In the genomic region with DNA sequence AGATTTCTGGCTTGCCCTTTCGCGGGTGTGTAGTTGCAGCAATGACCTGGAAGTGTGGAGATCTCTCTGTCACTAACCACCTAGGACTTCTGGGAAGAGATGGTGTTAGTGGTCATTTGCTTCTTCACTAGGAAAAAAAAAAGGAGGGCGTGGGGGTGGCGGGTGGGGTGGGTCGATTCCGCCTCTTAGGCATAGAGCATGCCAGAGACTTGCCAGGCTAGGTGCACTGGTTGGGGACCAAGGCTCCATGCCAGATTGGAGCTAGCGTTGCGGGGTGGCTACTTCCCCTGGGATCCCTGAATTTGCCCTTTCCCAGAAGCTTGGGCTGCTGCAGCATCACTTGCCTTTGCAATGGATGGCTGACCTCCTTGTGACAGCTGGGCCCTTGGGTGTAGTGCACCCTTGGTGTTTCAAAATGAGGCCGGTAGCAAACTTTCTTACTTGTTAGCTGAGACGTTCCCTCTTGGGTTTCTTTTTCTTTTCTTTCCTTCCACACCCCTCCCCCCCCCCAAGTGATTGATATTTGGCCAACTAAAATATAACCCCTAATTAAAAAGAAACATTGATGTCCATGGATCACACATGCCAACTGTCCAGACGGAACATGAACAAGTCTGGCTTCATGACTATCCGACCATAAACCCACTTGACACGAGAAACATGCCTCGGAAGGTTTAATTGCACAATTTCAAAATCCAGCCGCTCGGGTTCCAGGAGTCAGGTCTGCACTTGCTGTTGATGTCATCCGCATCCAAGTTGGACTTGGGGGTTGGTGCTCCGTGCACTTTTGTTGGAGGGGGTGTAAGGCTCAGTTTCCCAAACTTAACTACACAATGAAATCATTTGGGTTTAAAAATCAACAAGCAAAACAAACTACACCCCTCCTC, we compare ENCODE assay signal across 8 mouse cellular contexts. TPM values are rescaled to one million over a fixed set of nuclear protein-coding genes. Genes with fewer than 3 reads are reported as not detected.
A peak's percentile ranks its signal among the peaks of the same experiment; 100 is the strongest.
DNase-seq lines count a peak whose midpoint lies in the region; ATAC-seq and TF ChIP-seq lines count a peak whose summit lies in the region.

No protein-coding gene starts in this region.

- no peak overlapping the region for H3K27ac ChIP-seq in neural tube, embryonic 11.5 days (ENCODE audit: low read depth, low read length)
- H3K27ac ChIP-seq in forebrain, embryonic 15.5 days (replicated peaks) = no peak overlapping the region

- no peaks in the 10 kb centered on the region for H3K9me3 ChIP-seq in neural tube, embryonic 11.5 days (ENCODE audit: control insufficient read depth, low read length)
- no peaks in the 10 kb centered on the region for H3K9me3 ChIP-seq in forebrain, embryonic 15.5 days

- H3K4me3 ChIP-seq in neural tube, embryonic 11.5 days (ENCODE audit: low read depth, low read length) = peak overlapping the region; percentile 47
- H3K4me3 ChIP-seq in forebrain, embryonic 15.5 days = peak overlapping the region; percentile 59
- peak overlapping the region; percentile 72 for H3K4me3 ChIP-seq in myocyte

- H3K4me2 ChIP-seq in neural tube, embryonic 11.5 days (ENCODE audit: low read depth) = peak overlapping the region; percentile 94
- H3K4me2 ChIP-seq in forebrain, embryonic 15.5 days (replicated peaks) = peak overlapping the region; percentile 99
- H3K4me2 ChIP-seq in myocyte (ENCODE audit: low read depth) = peak overlapping the region; percentile 89

- H3K36me3 ChIP-seq in neural tube, embryonic 11.5 days (ENCODE audit: control insufficient read depth, insufficient read depth, low read length) = no peaks in the 10 kb centered on the region
- H3K36me3 ChIP-seq in forebrain, embryonic 15.5 days = no peaks in the 10 kb centered on the region
- H3K36me3 ChIP-seq in myocyte (ENCODE audit: control insufficient read depth, insufficient read depth) = no peaks in the 10 kb centered on the region

- no peak for TF ChIP-seq POLR2A in myocyte (IDR thresholded peaks at IDR 0.05; ENCODE audit: insufficient read length, low read depth)

- DNase-seq in neural tube, embryonic 11.5 days (ENCODE audit: low spot score) = no peak
- DNase-seq in neural tube, embryonic 10.5 days (ENCODE audit: extremely low spot score, low spot score) = no peak
- DNase-seq in kidney, postnatal 25 days = peak; percentile 22 to 45
- no peak for DNase-seq in frontal cortex, postnatal 14 days (ENCODE audit: low spot score in 2 of 2)
- DNase-seq in layer of hippocampus, postnatal 36 days = no peak
- DNase-seq in gastrocnemius, postnatal 36 days = no peak

- peaks cover 30% of the 10 kb centered on the region for H3K27me3 ChIP-seq in neural tube, embryonic 11.5 days (ENCODE audit: control insufficient read depth, insufficient read depth, low read length)
- peaks cover 42% of the 10 kb centered on the region for H3K27me3 ChIP-seq in forebrain, embryonic 15.5 days
- no peaks in the 10 kb centered on the region for H3K27me3 ChIP-seq in myocyte (ENCODE audit: control insufficient read depth, insufficient read depth, insufficient read length)

- no peak for ATAC-seq in neural tube, embryonic 11.5 days (ENCODE audit: insufficient read depth, low FRiP score, low TSS enrichment)
- ATAC-seq in forebrain, embryonic 15.5 days (replicated peaks) = no peak

- H3K4me1 ChIP-seq in neural tube, embryonic 11.5 days (ENCODE audit: control insufficient read depth, insufficient read depth, low read length) = no peaks in the 10 kb centered on the region
- H3K4me1 ChIP-seq in forebrain, embryonic 15.5 days = peaks cover 19% of the 10 kb centered on the region

- intact Hi-C loops in gastrocnemius, postnatal 36 days (cut with DNase I) = loop anchor here (5.0 to 10.0 kb wide), 3 partner anchors 111 to 226 kb away; no protein-coding TSS in a partner anchor

- peak overlapping the region; percentile 84 for H3ac ChIP-seq in myocyte (ENCODE audit: control insufficient read depth, insufficient read length)

- no peak overlapping the region for H3K9ac ChIP-seq in neural tube, embryonic 11.5 days (ENCODE audit: low read length)
- no peak overlapping the region for H3K9ac ChIP-seq in forebrain, embryonic 15.5 days (replicated peaks)

- H3K79me2 ChIP-seq in myocyte (ENCODE audit: control insufficient read depth, insufficient read depth) = peaks cover 13% of the 10 kb centered on the region

- 40% methylated on average over 18 of the region's 18 CpGs for WGBS in neural tube, embryonic 11.5 days
- 37% methylated on average over 18 of the region's 18 CpGs for WGBS in forebrain, embryonic 15.5 days

TF ChIP-seq in myocyte, 11 proteins besides CTCF, POLR2A, EP300 and RAD21:
- no peak for TF ChIP-seq REST (IDR thresholded peaks at IDR 0.05; ENCODE audit: insufficient read depth, insufficient read length)
- no peak for TF ChIP-seq TCF3 (IDR thresholded peaks at IDR 0.05; ENCODE audit: insufficient read length, low read depth)
- TF ChIP-seq MYOG (IDR thresholded peaks at IDR 0.05; ENCODE audit: control insufficient read depth in 1 of 3, insufficient read depth in 1 of 3, insufficient read length in 2 of 3, low read depth in 2 of 3) = no peak
- TF ChIP-seq MYOD1 (IDR thresholded peaks at IDR 0.05; ENCODE audit: control insufficient read depth in 1 of 3, insufficient read length in 2 of 3, low read depth in 2 of 3) = no peak
- no peak for TF ChIP-seq TCF12 (IDR thresholded peaks at IDR 0.05; ENCODE audit: insufficient read depth, poor library complexity, severe bottlenecking)
- no peak for TF ChIP-seq MAX (IDR thresholded peaks at IDR 0.05; ENCODE audit: low read depth)
- TF ChIP-seq POLR2AphosphoS2 (IDR thresholded peaks at IDR 0.05; ENCODE audit: insufficient read length, low read depth) = no peak
- TF ChIP-seq SRF (IDR thresholded peaks at IDR 0.05; ENCODE audit: control insufficient read depth, insufficient read length, low read depth) = no peak
- no peak for TF ChIP-seq E2F4 (IDR thresholded peaks at IDR 0.05; ENCODE audit: insufficient read depth)

RNA-seq across cellular contexts. Expression of a gene that starts 1.4 kb away (rescaled TPM):
- polyA plus RNA-seq in neural tube, embryonic 11.5 days (2014; fragmentation: Nextera tagmentation; extraction: Ambion mirVana) = 2.6 and 4.9 TPM in 2 replicates
- 2.5 and 2.9 TPM in 2 replicates for polyA plus RNA-seq in forebrain, embryonic 15.5 days (2015; fragmentation: Nextera tagmentation; extraction: Ambion mirVana)
- 4.1 TPM for polyA plus RNA-seq in myocyte (2012; fragmentation: generic; extraction: Trizol)
- 10 to 100 TPM; 11.2 to 13.9 TPM for total RNA-seq in layer of hippocampus, postnatal 36 days (2021)
- total RNA-seq in gastrocnemius, postnatal 36 days (2021) = 10 to 100 TPM; 11.6 to 13.4 TPM

Comparison
In these comparisons a context has a peak if more than half of its experiments do, and no peak if none do; other contexts are left out.
1. DNase-seq: peak in kidney, postnatal 25 days (2 of 2); none in neural tube, embryonic 11.5 days (single experiment), neural tube, embryonic 10.5 days (single experiment), frontal cortex, postnatal 14 days (0 of 2), layer of hippocampus, postnatal 36 days (0 of 2) and gastrocnemius, postnatal 36 days (0 of 2).
2. Peak in every context shown above with its lines, with median percentiles within 50 percentile points of each other: H3K4me2 ChIP-seq and H3K4me3 ChIP-seq.